Mouse (Mus musculus): ENCODE measurements around the gene Optc. TPM values are rescaled to one million over a fixed set of nuclear protein-coding genes. Genes with fewer than 3 reads are reported as not detected.
A peak's percentile ranks its signal among the peaks of the same experiment; 100 is the strongest.

The Optc gene
- total RNA-seq, 2 experiments from 2014 or later: 1.9 to 2.2 TPM

DNA sequence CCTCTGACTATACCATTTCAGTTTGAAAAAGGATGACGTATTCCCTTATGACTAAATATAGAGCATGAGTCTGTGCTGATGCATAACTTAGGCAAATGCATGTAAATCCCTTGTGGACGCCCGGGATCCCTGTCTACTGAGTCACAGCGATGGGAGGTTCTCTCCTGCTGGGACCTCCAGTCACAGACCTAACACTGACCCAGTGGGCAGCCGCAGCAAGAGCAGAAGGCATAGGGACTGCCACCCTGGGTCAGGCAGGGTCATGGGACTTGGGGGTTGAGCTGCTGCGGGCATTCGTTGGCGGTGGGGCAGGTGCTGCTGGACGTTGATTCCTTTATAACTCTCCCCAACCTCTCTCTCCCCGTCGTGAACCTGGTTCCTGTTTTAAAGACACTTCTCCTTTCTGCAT is 51.7 kb downstream of the Optc start:
- intact Hi-C loops (cut with DNase I): no loop called here
- DNase-seq (ENCODE audit: low spot score in 2 of 2): peak; percentile 37 to 49

- peak; percentile 53 to 76 for DNase-seq (ENCODE audit: low spot score in 2 of 2)
- intact Hi-C loops (cut with DNase I): no loop called here
Measured at GRCm38 (mm10) chr1:133855274-133856017, 52.4 kb downstream of the Optc start.

DNA sequence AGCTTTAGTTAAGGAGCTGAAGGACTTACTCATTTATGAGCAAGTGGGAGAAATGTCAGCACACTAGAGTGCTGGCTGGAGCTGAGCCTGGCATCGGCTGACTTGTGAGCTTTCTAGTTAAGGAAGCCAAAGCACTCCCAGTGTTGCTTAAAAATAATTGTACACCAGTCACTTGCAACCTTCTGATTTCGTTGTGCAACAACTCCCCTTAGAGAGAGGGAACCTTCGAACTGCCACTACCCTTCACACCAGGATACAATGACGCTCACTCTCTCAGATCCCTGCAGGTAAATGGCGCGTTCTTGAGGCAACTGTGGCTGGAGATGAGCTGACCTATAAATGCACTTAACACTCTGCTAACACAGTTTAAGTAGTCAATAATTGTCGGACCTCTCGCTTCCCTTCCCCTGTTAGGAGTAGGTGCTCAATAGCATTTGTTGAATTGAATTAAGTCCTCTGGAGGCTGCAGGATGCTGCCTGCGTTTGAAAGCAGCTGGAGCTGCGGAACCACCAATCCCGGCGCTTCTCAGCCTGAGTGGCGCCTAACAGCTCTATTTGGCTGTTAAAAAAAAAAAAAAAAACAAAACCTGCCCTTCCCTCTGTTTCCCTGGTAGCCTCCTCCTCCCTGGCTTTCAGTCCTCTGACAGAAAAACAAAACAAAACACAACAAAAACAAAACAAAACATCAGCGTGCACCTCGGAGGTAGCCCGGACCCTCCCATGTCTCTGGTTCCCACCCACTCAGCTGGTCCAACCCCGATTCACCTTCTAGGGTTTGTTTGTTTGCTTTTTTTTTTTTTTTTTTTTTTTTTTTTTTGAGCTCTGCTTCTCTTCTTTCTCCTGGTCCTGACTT is 53.2 kb downstream of the Optc start:
- intact Hi-C loops (cut with DNase I): no loop called here
- DNase-seq (ENCODE audit: low spot score in 2 of 2): peak; percentile 57 to 60

Other genes with a start within 250 kb of the Optc start
- gene Zbed6, start 247.1 kb downstream of the Optc start, total RNA-seq (2021): 1 to 10 TPM; 5.5 to 6.0 TPM
- gene Gm38394, start 246.7 kb downstream of the Optc start, total RNA-seq (2021): 10 to 100 TPM; 24.9 to 26.0 TPM
- gene Lax1, start 217.9 kb downstream of the Optc start, total RNA-seq (2021): under 1 TPM; 0.23 to 0.53 TPM
- 100 to 1,000 TPM; 237 to 245 TPM for gene Atp2b4, start 107.0 kb downstream of the Optc start, total RNA-seq (2021)
- 1 to 10 TPM; 4.2 to 5.7 TPM for gene Prelp, start 13.4 kb upstream of the Optc start, total RNA-seq (2021)
- 10 to 100 TPM; 16.8 to 21.8 TPM for gene Fmod, start 129.3 kb upstream of the Optc start, total RNA-seq (2021)
- 10 to 100 TPM; 14.6 to 17.5 TPM for gene Btg2, start 171.1 kb upstream of the Optc start, total RNA-seq (2021)
- under 1 TPM; 0.38 to 0.42 TPM for gene Chit1, start 203.2 kb upstream of the Optc start, total RNA-seq (2021)